Mouse (Mus musculus): ENCODE data around the gene Nupr1l.
"Not testable (repeated sequence)": the region's sequence is repeated elsewhere in the genome, so short reads cannot be mapped to it uniquely, and the experiment has no call there.

The Nupr1l gene

GRCm38 (mm10) chr5:129915491-129915890 is 7.2 kb downstream of the Nupr1l start:
- not testable (repeated sequence) for DNase-seq (ENCODE audit: inconsistent age in 2 of 2, low spot score in 1 of 2)

- no peak for DNase-seq (ENCODE audit: inconsistent age in 2 of 2, low spot score in 1 of 2)
Observed at GRCm38 (mm10) chr5:129918065-129918651, 9.8 kb downstream of the Nupr1l start.

- peak; percentile 36 to 54 for DNase-seq (ENCODE audit: inconsistent age in 2 of 2, low spot score in 1 of 2)
Observed at GRCm38 (mm10) chr5:129918752-129919151, 10.4 kb downstream of the Nupr1l start.

- DNase-seq (ENCODE audit: inconsistent age in 2 of 2, low spot score in 1 of 2) = peak in 1 of 2 experiments; percentile 65
Observed at GRCm38 (mm10) chr5:129919320-129919719, 11.0 kb downstream of the Nupr1l start.

GRCm38 (mm10) chr5:129921972-129922371 is 13.6 kb downstream of the Nupr1l start:
- DNase-seq (ENCODE audit: inconsistent age in 2 of 2, low spot score in 1 of 2) = no peak

- DNase-seq (ENCODE audit: inconsistent age in 2 of 2, low spot score in 1 of 2) = no peak
Observed at GRCm38 (mm10) chr5:129924820-129925452, 16.6 kb downstream of the Nupr1l start.

GRCm38 (mm10) chr5:129925933-129926332 is 17.6 kb downstream of the Nupr1l start:
- no peak for DNase-seq (ENCODE audit: inconsistent age in 2 of 2, low spot score in 1 of 2)

- peak in 1 of 2 experiments; percentile 69 for DNase-seq (ENCODE audit: inconsistent age in 2 of 2, low spot score in 1 of 2)
Observed at GRCm38 (mm10) chr5:129929924-129930855, 21.9 kb downstream of the Nupr1l start.

GRCm38 (mm10) chr5:129936941-129937340 is 28.6 kb downstream of the Nupr1l start:
- DNase-seq (ENCODE audit: inconsistent age in 2 of 2, low spot score in 1 of 2) = no peak

GRCm38 (mm10) chr5:129940281-129940680 is 31.9 kb downstream of the Nupr1l start:
- peak in 1 of 2 experiments; percentile 49 for DNase-seq (ENCODE audit: inconsistent age in 2 of 2, low spot score in 1 of 2)

GRCm38 (mm10) chr5:129940736-129941494 is 32.6 kb downstream of the Nupr1l start:
- peak in 1 of 2 experiments; percentile 43 for DNase-seq (ENCODE audit: inconsistent age in 2 of 2, low spot score in 1 of 2)

GRCm38 (mm10) chr5:129941495-129942045 is 33.2 kb downstream of the Nupr1l start, which contains the start of gene Vkorc1l1:
Gene Vkorc1l1 (plus strand): TSS chr5:129941970.
- DNase-seq (ENCODE audit: inconsistent age in 2 of 2, low spot score in 1 of 2) = peak; percentile 99 to 100

GRCm38 (mm10) chr5:129942073-129942939 is 34.0 kb downstream of the Nupr1l start:
- peak; percentile 73 to 86 for DNase-seq (ENCODE audit: inconsistent age in 2 of 2, low spot score in 1 of 2)

GRCm38 (mm10) chr5:129943402-129943801 is 35.1 kb downstream of the Nupr1l start:
- no peak for DNase-seq (ENCODE audit: inconsistent age in 2 of 2, low spot score in 1 of 2)

- no peak for DNase-seq (ENCODE audit: inconsistent age in 2 of 2, low spot score in 1 of 2)
Observed at GRCm38 (mm10) chr5:129947528-129948033, 39.2 kb downstream of the Nupr1l start.

- no peak for DNase-seq (ENCODE audit: inconsistent age in 2 of 2, low spot score in 1 of 2)
Observed at GRCm38 (mm10) chr5:129952143-129952542, 43.8 kb downstream of the Nupr1l start.

- DNase-seq (ENCODE audit: inconsistent age in 2 of 2, low spot score in 1 of 2) = peak in 1 of 2 experiments; percentile 56
Observed at GRCm38 (mm10) chr5:129954473-129955254, 46.3 kb downstream of the Nupr1l start.

- no peak for DNase-seq (ENCODE audit: inconsistent age in 2 of 2, low spot score in 1 of 2)
Observed at GRCm38 (mm10) chr5:129955792-129956191, 47.5 kb downstream of the Nupr1l start.
